Mouse (Mus musculus): ENCODE measurements around the gene Oprm1. TPM values are rescaled to one million over a fixed set of nuclear protein-coding genes. Genes with fewer than 3 reads are reported as not detected.

Oprm1 gene
- polyA plus RNA-seq, 1 experiment from 2014 or later = 0.40 TPM

GRCm38 (mm10) chr10:6954533-6954932 lies 196.2 kb downstream of the Oprm1 start:
- Histone ChIP-seq H3K9ac (ENCODE audit: low read length) (no peak overlapping the region), H3K27ac (ENCODE audit: low read length) (no peak overlapping the region), H3K36me3 (ENCODE audit: control insufficient read depth, insufficient read depth, low read length) (no peaks in the 10 kb centered on the region), H3K4me2 (ENCODE audit: low read depth, low read length) (no peak overlapping the region), H3K9me3 (replicated peaks; ENCODE audit: control insufficient read depth, low read length) (no peaks in the 10 kb centered on the region), H3K4me3 (replicated peaks; ENCODE audit: low read length) (no peak overlapping the region), H3K4me1 (ENCODE audit: control insufficient read depth, insufficient read depth, low read length) (no peaks in the 10 kb centered on the region), H3K27me3 (ENCODE audit: control insufficient read depth, insufficient read depth, low read length) (no peaks in the 10 kb centered on the region)
- no peak for ATAC-seq (ENCODE audit: insufficient read depth, low FRiP score)

GRCm38 (mm10) chr10:6956357-6956756 lies 198.1 kb downstream of the Oprm1 start:
- no peaks in the 10 kb centered on the region for H3K36me3 ChIP-seq (ENCODE audit: control insufficient read depth, insufficient read depth, low read length)
- H3K4me1 ChIP-seq (ENCODE audit: control insufficient read depth, insufficient read depth, low read length) = no peaks in the 10 kb centered on the region
- no peak overlapping the region for H3K9ac ChIP-seq (ENCODE audit: low read length)
- no peaks in the 10 kb centered on the region for H3K9me3 ChIP-seq (replicated peaks; ENCODE audit: control insufficient read depth, low read length)
- no peak overlapping the region for H3K4me3 ChIP-seq (replicated peaks; ENCODE audit: low read length)
- no peaks in the 10 kb centered on the region for H3K27me3 ChIP-seq (ENCODE audit: control insufficient read depth, insufficient read depth, low read length)
- H3K27ac ChIP-seq (ENCODE audit: low read length) = no peak overlapping the region
- no peak overlapping the region for H3K4me2 ChIP-seq (ENCODE audit: low read depth, low read length)
- 86% methylated on average over 2 of the region's 2 CpGs for WGBS
- no peak for ATAC-seq (ENCODE audit: insufficient read depth, low FRiP score)

GRCm38 (mm10) chr10:6958791-6959190 lies 200.5 kb downstream of the Oprm1 start:
- Histone ChIP-seq H3K4me1 (ENCODE audit: control insufficient read depth, insufficient read depth, low read length) (no peaks in the 10 kb centered on the region), H3K4me2 (ENCODE audit: low read depth, low read length) (no peak overlapping the region), H3K27me3 (ENCODE audit: control insufficient read depth, insufficient read depth, low read length) (no peaks in the 10 kb centered on the region), H3K9me3 (replicated peaks; ENCODE audit: control insufficient read depth, low read length) (no peaks in the 10 kb centered on the region), H3K4me3 (replicated peaks; ENCODE audit: low read length) (no peak overlapping the region), H3K9ac (ENCODE audit: low read length) (no peak overlapping the region), H3K27ac (ENCODE audit: low read length) (no peak overlapping the region), H3K36me3 (ENCODE audit: control insufficient read depth, insufficient read depth, low read length) (no peaks in the 10 kb centered on the region)
- WGBS = 78% methylated on average over 5 of the region's 5 CpGs
- no peak for ATAC-seq (ENCODE audit: insufficient read depth, low FRiP score)

DNA sequence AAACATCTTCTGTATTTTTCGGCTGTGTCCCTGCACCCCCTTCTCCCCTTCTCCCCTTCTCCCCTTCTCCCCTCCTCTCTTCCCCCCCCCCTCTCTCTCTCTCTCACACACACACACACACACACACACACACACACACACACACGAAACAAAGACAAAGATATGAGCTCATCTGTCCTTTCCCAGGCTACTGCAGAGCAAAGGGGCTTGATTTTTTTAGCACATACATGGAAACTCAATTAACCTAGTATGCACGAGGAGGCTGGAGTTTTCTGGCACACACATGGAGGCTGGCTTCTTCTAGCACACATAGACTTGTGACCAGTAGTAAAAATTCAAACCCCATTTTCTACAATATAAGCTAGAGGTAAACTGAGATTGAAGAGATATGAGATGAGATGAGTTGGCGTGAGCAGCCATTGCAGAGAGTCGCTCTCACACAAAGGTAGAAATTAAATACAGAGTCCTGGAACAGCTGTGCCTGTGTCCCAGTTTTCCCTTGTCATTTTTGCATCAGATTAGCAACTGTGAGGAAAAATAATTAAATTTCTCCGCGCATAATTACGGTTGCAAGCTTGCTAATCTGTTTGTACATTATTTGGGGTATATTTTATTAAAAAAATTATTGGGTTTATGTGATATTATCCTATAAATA lies 209.4 kb downstream of the Oprm1 start:
- Histone ChIP-seq H3K4me3 (replicated peaks; ENCODE audit: low read length) (no peak overlapping the region), H3K27me3 (ENCODE audit: control insufficient read depth, insufficient read depth, low read length) (no peaks in the 10 kb centered on the region), H3K9ac (ENCODE audit: low read length) (no peak overlapping the region), H3K4me1 (ENCODE audit: control insufficient read depth, insufficient read depth, low read length) (no peaks in the 10 kb centered on the region), H3K36me3 (ENCODE audit: control insufficient read depth, insufficient read depth, low read length) (no peaks in the 10 kb centered on the region), H3K9me3 (replicated peaks; ENCODE audit: control insufficient read depth, low read length) (no peaks in the 10 kb centered on the region), H3K27ac (ENCODE audit: low read length) (no peak overlapping the region), H3K4me2 (ENCODE audit: low read depth, low read length) (no peak overlapping the region)
- no peak for ATAC-seq (ENCODE audit: insufficient read depth, low FRiP score)
- WGBS = 75% methylated on average over 8 of the region's 8 CpGs

GRCm38 (mm10) chr10:6968334-6968733 lies 210.0 kb downstream of the Oprm1 start:
- ATAC-seq (ENCODE audit: insufficient read depth, low FRiP score) = no peak
- Histone ChIP-seq H3K27ac (ENCODE audit: low read length) (no peak overlapping the region), H3K4me1 (ENCODE audit: control insufficient read depth, insufficient read depth, low read length) (no peaks in the 10 kb centered on the region), H3K4me3 (replicated peaks; ENCODE audit: low read length) (no peak overlapping the region), H3K36me3 (ENCODE audit: control insufficient read depth, insufficient read depth, low read length) (no peaks in the 10 kb centered on the region), H3K4me2 (ENCODE audit: low read depth, low read length) (no peak overlapping the region), H3K9me3 (replicated peaks; ENCODE audit: control insufficient read depth, low read length) (no peaks in the 10 kb centered on the region), H3K27me3 (ENCODE audit: control insufficient read depth, insufficient read depth, low read length) (no peaks in the 10 kb centered on the region), H3K9ac (ENCODE audit: low read length) (no peak overlapping the region)
- 67% methylated on average over 1 of the region's 1 CpGs for WGBS

DNA sequence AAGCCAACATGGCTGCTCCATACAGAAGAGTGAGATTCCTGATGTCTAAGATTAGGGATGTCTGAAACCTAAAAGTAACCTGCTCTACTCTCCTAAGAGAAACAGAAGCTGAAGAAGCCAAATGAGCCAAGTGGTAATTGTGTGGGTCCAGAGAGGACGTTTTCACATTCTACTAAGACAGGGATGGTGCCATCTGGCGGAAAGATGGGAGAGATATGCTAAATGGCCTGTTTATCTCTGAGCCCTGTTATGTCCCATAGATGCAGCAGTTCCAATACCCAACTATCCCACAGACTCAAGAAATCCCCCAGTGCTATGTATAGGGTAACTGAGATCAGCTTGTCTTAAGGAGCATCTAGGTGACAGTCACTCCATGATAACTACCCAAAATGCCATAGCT lies 219.5 kb downstream of the Oprm1 start:
- Histone ChIP-seq H3K36me3 (ENCODE audit: control insufficient read depth, insufficient read depth, low read length) (no peaks in the 10 kb centered on the region), H3K4me3 (replicated peaks; ENCODE audit: low read length) (no peak overlapping the region), H3K27me3 (ENCODE audit: control insufficient read depth, insufficient read depth, low read length) (no peaks in the 10 kb centered on the region), H3K4me1 (ENCODE audit: control insufficient read depth, insufficient read depth, low read length) (no peaks in the 10 kb centered on the region), H3K4me2 (ENCODE audit: low read depth, low read length) (no peak overlapping the region), H3K9ac (ENCODE audit: low read length) (no peak overlapping the region), H3K27ac (ENCODE audit: low read length) (no peak overlapping the region), H3K9me3 (replicated peaks; ENCODE audit: control insufficient read depth, low read length) (no peaks in the 10 kb centered on the region)
- no peak for ATAC-seq (ENCODE audit: insufficient read depth, low FRiP score)
- 67% methylated on average over 2 of the region's 2 CpGs for WGBS

DNA sequence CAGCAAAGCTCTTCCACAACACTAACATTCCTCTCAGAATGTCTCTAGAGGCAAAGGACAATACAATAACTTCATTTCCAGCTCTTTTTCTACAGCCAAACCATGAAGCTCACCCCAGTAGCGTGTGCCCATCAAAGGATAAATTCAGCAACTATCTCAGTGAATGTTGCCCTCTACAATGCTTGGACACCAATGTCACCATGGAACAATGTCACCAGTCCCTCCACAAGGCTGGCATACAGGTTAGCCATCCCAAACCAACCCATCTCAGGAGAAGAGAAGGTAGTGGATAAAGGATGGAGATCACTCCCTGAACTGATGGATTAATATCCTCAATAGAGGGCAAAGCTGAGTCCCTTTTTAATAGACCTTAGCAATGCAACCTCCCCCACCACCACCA lies 220.4 kb downstream of the Oprm1 start:
- H3K27ac ChIP-seq (ENCODE audit: low read length) = no peak overlapping the region
- no peak for ATAC-seq (ENCODE audit: insufficient read depth, low FRiP score)
- H3K4me3 ChIP-seq (replicated peaks; ENCODE audit: low read length) = no peak overlapping the region

GRCm38 (mm10) chr10:6979216-6979615 lies 220.9 kb downstream of the Oprm1 start:
- Histone ChIP-seq H3K9ac (ENCODE audit: low read length) (no peak overlapping the region), H3K4me2 (ENCODE audit: low read depth, low read length) (no peak overlapping the region), H3K4me3 (replicated peaks; ENCODE audit: low read length) (no peak overlapping the region), H3K4me1 (ENCODE audit: control insufficient read depth, insufficient read depth, low read length) (no peaks in the 10 kb centered on the region), H3K27me3 (ENCODE audit: control insufficient read depth, insufficient read depth, low read length) (no peaks in the 10 kb centered on the region), H3K27ac (ENCODE audit: low read length) (no peak overlapping the region), H3K36me3 (ENCODE audit: control insufficient read depth, insufficient read depth, low read length) (no peaks in the 10 kb centered on the region), H3K9me3 (replicated peaks; ENCODE audit: control insufficient read depth, low read length) (no peaks in the 10 kb centered on the region)
- WGBS = 73% methylated on average over 7 of the region's 7 CpGs
- ATAC-seq (ENCODE audit: insufficient read depth, low FRiP score) = no peak

More for the DNA sequence above, 220.4 kb downstream of the Oprm1 start:
- no peaks in the 10 kb centered on the region for H3K27me3 ChIP-seq (ENCODE audit: control insufficient read depth, insufficient read depth, low read length)
- H3K9me3 ChIP-seq (replicated peaks; ENCODE audit: control insufficient read depth, low read length) = no peaks in the 10 kb centered on the region
- no peaks in the 10 kb centered on the region for H3K4me1 ChIP-seq (ENCODE audit: control insufficient read depth, insufficient read depth, low read length)
- WGBS = 94% methylated on average over 1 of the region's 1 CpGs
- H3K4me2 ChIP-seq (ENCODE audit: low read depth, low read length) = no peak overlapping the region
- H3K9ac ChIP-seq (ENCODE audit: low read length) = no peak overlapping the region
- H3K36me3 ChIP-seq (ENCODE audit: control insufficient read depth, insufficient read depth, low read length) = no peaks in the 10 kb centered on the region

- no peaks in the 10 kb centered on the region for H3K27me3 ChIP-seq (ENCODE audit: control insufficient read depth, insufficient read depth, low read length)
- no peaks in the 10 kb centered on the region for H3K4me1 ChIP-seq (ENCODE audit: control insufficient read depth, insufficient read depth, low read length)
- no peak overlapping the region for H3K4me3 ChIP-seq (replicated peaks; ENCODE audit: low read length)
- no peaks in the 10 kb centered on the region for H3K36me3 ChIP-seq (ENCODE audit: control insufficient read depth, insufficient read depth, low read length)
- 40% methylated on average over 8 of the region's 8 CpGs for WGBS
- ATAC-seq (ENCODE audit: insufficient read depth, low FRiP score) = no peak
- peak overlapping the region; percentile 45 for H3K4me2 ChIP-seq (ENCODE audit: low read depth, low read length)
- H3K27ac ChIP-seq (ENCODE audit: low read length) = no peak overlapping the region
- H3K9me3 ChIP-seq (replicated peaks; ENCODE audit: control insufficient read depth, low read length) = no peaks in the 10 kb centered on the region
- H3K9ac ChIP-seq (ENCODE audit: low read length) = no peak overlapping the region
These were observed 221.5 kb downstream of the Oprm1 start for GRCm38 (mm10) chr10:6979789-6980188.
